Mouse (Mus musculus): Measurements from ENCODE around the gene Kpna2.
"Not testable (repeated sequence)": the region's sequence is repeated elsewhere in the genome, so short reads cannot be mapped to it uniquely, and the experiment has no call there.

Gene Kpna2

GRCm38 (mm10) chr11:106999151-106999948 is at the start of gene Kpna2:
TSS of gene Kpna2 (minus strand) at chr11:106999541.
- peak; percentile 92 for DNase-seq

GRCm38 (mm10) chr11:107046766-107047620 is 47.7 kb upstream of the Kpna2 start:
- no peak for DNase-seq

- DNase-seq, result no peak
Measured at GRCm38 (mm10) chr11:107045546-107045945, 46.2 kb upstream of the Kpna2 start.

- DNase-seq, result peak; percentile 74
Measured at GRCm38 (mm10) chr11:107044321-107044720, 45.0 kb upstream of the Kpna2 start.

- DNase-seq, result no peak
Measured at GRCm38 (mm10) chr11:107043361-107043760, 44.0 kb upstream of the Kpna2 start.

- no peak for DNase-seq
Measured at GRCm38 (mm10) chr11:107041396-107041795, 42.1 kb upstream of the Kpna2 start.

- DNase-seq, result no peak
Measured at GRCm38 (mm10) chr11:107039417-107039816, 40.1 kb upstream of the Kpna2 start.

- DNase-seq, result no peak
Measured at GRCm38 (mm10) chr11:107034085-107034810, 34.9 kb upstream of the Kpna2 start.

- no peak for DNase-seq
Measured at GRCm38 (mm10) chr11:107031635-107032034, 32.3 kb upstream of the Kpna2 start.

GRCm38 (mm10) chr11:107029536-107029935 is 30.2 kb upstream of the Kpna2 start:
- peak; percentile 63 for DNase-seq

- DNase-seq, result no peak
Measured at GRCm38 (mm10) chr11:107028754-107029153, 29.4 kb upstream of the Kpna2 start.

GRCm38 (mm10) chr11:107028275-107028618 is 28.9 kb upstream of the Kpna2 start:
- no peak for DNase-seq

- peak; percentile 94 for DNase-seq
Measured at GRCm38 (mm10) chr11:107027431-107028274, 28.3 kb upstream of the Kpna2 start.

GRCm38 (mm10) chr11:107026554-107027430 is 27.5 kb upstream of the Kpna2 start:
- no peak for DNase-seq

GRCm38 (mm10) chr11:107025411-107026321 is 26.3 kb upstream of the Kpna2 start, which contains the start of gene 1810010H24Rik:
TSS of gene 1810010H24Rik (plus strand) at chr11:107025681.
- peak; percentile 26 for DNase-seq

- no peak for DNase-seq
Measured at GRCm38 (mm10) chr11:107024406-107024805, 25.1 kb upstream of the Kpna2 start.

GRCm38 (mm10) chr11:107022050-107022683 is 22.8 kb upstream of the Kpna2 start:
- no peak for DNase-seq

GRCm38 (mm10) chr11:107019722-107020121 is 20.4 kb upstream of the Kpna2 start:
- DNase-seq, result not testable (repeated sequence)

GRCm38 (mm10) chr11:107019318-107019717 is 20.0 kb upstream of the Kpna2 start:
- no peak for DNase-seq

All from thymus, postnatal 14 days (tissue).